Mouse (Mus musculus): ENCODE data around the gene Fancm. TPM values are rescaled to one million over a fixed set of nuclear protein-coding genes. Genes with fewer than 3 reads are reported as not detected.
"Not testable (repeated sequence)": the region's sequence is repeated elsewhere in the genome, so short reads cannot be mapped to it uniquely, and the experiment has no call there.

Fancm gene
- polyA plus RNA-seq, 1 experiment from 2014 or later = 6.7 TPM

DNA sequence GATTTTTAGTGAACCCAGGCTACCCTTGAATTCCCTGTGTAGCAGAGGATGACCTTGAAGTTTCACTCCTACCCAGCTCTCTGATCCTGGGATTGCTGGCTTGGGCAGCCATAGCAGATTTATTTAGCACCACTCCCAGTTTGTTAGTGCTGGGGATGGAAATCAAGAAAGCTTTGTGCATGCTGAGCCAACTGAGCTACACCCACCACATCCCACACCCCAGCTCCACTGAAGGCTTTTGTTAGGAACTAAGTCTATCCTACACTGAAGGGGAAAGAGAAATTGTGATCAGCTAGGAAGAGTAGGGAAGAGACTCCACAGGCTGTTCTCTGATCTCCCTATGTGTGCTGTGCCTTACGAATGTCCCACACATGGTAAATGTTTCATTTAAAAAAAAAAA is 37.4 kb downstream of the Fancm start:
- Histone ChIP-seq H3K4me1 (ENCODE audit: control insufficient read depth, insufficient read depth, low read depth, low read length) (no peaks in the 10 kb centered on the region), H3K27ac (ENCODE audit: low read depth, low read length) (no peak overlapping the region), H3K4me2 (ENCODE audit: low read length) (no peak overlapping the region), H3K27me3 (replicated peaks; ENCODE audit: control insufficient read depth, insufficient read depth, low read length) (no peaks in the 10 kb centered on the region), H3K9ac (ENCODE audit: low read depth, low read length) (no peak overlapping the region), H3K36me3 (ENCODE audit: control insufficient read depth, insufficient read depth, low read length) (peaks cover 6% of the 10 kb centered on the region; the same call in 1 of the 2 replicates), H3K4me3 (ENCODE audit: low read length) (no peak overlapping the region), H3K9me3 (ENCODE audit: control insufficient read depth, low read length) (no peaks in the 10 kb centered on the region)
- no peak for ATAC-seq
- WGBS = 95% methylated on average over 1 of the region's 1 CpGs

DNA sequence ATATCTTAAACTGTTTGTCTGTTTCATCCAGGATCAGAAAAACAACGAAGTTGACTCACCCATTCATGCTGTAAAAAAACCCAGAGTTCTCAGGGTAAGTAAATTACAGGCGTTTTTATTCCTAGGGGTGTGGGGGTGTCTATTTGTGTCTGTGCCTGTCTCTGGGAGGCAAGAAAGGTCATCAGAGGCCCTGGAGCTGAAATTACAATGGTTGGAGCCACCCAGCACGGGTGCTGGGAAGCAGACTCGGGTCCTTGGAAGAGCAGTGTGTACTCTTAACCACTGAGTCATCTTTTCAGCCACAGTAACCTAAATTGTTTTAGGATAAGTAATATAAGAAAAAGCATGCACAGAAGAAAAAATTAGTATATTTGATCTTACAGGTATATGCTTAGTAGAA is 38.5 kb downstream of the Fancm start:
- Histone ChIP-seq H3K27me3 (replicated peaks; ENCODE audit: control insufficient read depth, insufficient read depth, low read length) (no peaks in the 10 kb centered on the region), H3K9ac (ENCODE audit: low read depth, low read length) (no peak overlapping the region), H3K27ac (ENCODE audit: low read depth, low read length) (no peak overlapping the region), H3K4me2 (ENCODE audit: low read length) (no peak overlapping the region), H3K4me3 (ENCODE audit: low read length) (no peak overlapping the region), H3K36me3 (ENCODE audit: control insufficient read depth, insufficient read depth, low read length) (peaks cover 7% of the 10 kb centered on the region; the same call in 1 of the 2 replicates), H3K4me1 (ENCODE audit: control insufficient read depth, insufficient read depth, low read depth, low read length) (no peaks in the 10 kb centered on the region), H3K9me3 (ENCODE audit: control insufficient read depth, low read length) (no peaks in the 10 kb centered on the region)
- ATAC-seq = no peak
- WGBS = 94% methylated on average over 4 of the region's 4 CpGs

DNA sequence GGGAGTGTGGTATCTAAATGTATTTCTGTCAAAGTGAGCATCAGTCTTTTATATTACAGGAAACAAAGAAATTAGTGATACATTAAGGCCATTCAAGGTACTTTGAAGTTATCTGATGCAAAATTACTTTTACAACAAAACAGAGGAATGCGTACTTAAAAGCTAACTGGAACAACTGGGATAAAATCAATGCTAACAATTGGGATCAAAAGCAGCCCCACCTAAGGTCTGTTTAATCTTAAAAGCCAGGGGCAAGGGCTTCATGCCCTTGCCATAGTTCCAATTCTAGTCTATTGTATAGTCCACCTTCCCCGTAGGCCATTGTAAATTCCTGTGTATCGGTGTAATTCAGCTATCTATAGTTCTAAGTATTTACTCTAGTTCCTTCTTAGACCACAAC is 39.6 kb downstream of the Fancm start:
- H3K36me3 ChIP-seq (ENCODE audit: control insufficient read depth, insufficient read depth, low read length) = peaks cover 12% of the 10 kb centered on the region; the same call in 1 of the 2 replicates
- H3K27ac ChIP-seq (ENCODE audit: low read depth, low read length); ATAC-seq; H3K9ac ChIP-seq (ENCODE audit: low read depth, low read length); H3K9me3 ChIP-seq (ENCODE audit: control insufficient read depth, low read length); H3K27me3 ChIP-seq (replicated peaks; ENCODE audit: control insufficient read depth, insufficient read depth, low read length); H3K4me2 ChIP-seq (ENCODE audit: low read length); H3K4me1 ChIP-seq (ENCODE audit: control insufficient read depth, insufficient read depth, low read depth, low read length); H3K4me3 ChIP-seq (ENCODE audit: low read length): not testable (repeated sequence)
- WGBS = 97% methylated on average over 3 of the region's 3 CpGs

DNA sequence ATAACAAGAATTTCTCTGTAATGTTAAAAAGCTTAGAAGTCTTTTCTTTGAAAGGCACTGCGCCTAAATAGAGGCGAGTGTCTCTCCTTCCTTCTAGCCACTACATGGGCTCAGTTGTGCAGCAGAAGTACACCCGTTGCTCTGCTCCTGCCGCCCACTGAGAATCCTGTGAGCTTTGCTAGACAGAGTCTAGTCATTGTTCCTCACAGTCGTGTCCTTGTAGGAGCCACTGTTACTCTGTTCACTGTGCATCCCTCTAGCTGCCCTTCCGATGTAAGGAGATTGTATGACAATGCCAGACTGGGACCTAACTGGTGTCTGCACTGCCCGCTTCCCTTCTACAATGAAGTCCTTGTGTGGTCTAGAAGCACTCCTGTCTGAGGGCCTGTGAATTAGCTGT is 43.6 kb downstream of the Fancm start:
- no peak overlapping the region for H3K27ac ChIP-seq (ENCODE audit: low read depth, low read length)
- H3K27me3 ChIP-seq (replicated peaks; ENCODE audit: control insufficient read depth, insufficient read depth, low read length) = no peaks in the 10 kb centered on the region
- no peak for ATAC-seq
- H3K9me3 ChIP-seq (ENCODE audit: control insufficient read depth, low read length) = no peaks in the 10 kb centered on the region
- H3K4me1 ChIP-seq (ENCODE audit: control insufficient read depth, insufficient read depth, low read depth, low read length) = no peaks in the 10 kb centered on the region
- H3K9ac ChIP-seq (ENCODE audit: low read depth, low read length) = no peak overlapping the region
- H3K36me3 ChIP-seq (ENCODE audit: control insufficient read depth, insufficient read depth, low read length) = peaks cover 27% of the 10 kb centered on the region
- H3K4me2 ChIP-seq (ENCODE audit: low read length) = no peak overlapping the region
- H3K4me3 ChIP-seq (ENCODE audit: low read length) = no peak overlapping the region
- 83% methylated on average over 7 of the region's 7 CpGs for WGBS

DNA sequence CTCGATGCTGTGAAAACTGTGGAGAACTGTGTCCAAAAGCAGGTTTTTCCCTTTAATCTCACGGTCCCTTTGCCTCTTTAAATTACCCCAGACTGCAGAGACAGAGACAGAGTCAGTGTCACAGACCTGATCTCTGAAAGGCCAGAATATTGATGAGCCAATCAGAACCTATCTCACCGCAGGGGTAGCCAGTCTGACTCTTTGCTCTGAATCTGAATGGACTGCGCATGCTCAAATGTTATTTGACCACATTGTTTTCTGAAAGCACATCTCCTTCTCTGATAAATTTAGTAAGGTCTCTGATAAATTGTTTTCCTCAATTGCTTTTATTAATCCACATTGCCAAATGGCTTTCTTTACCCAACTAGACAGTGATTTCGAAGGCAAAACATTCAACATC is 44.0 kb downstream of the Fancm start:
- ATAC-seq = no peak
- Histone ChIP-seq H3K9me3 (ENCODE audit: control insufficient read depth, low read length) (no peaks in the 10 kb centered on the region), H3K9ac (ENCODE audit: low read depth, low read length) (no peak overlapping the region), H3K36me3 (ENCODE audit: control insufficient read depth, insufficient read depth, low read length) (peaks cover 27% of the 10 kb centered on the region), H3K4me2 (ENCODE audit: low read length) (no peak overlapping the region), H3K27ac (ENCODE audit: low read depth, low read length) (no peak overlapping the region), H3K27me3 (replicated peaks; ENCODE audit: control insufficient read depth, insufficient read depth, low read length) (no peaks in the 10 kb centered on the region), H3K4me1 (ENCODE audit: control insufficient read depth, insufficient read depth, low read depth, low read length) (no peaks in the 10 kb centered on the region), H3K4me3 (ENCODE audit: low read length) (no peak overlapping the region)
- WGBS = 92% methylated on average over 5 of the region's 5 CpGs

DNA sequence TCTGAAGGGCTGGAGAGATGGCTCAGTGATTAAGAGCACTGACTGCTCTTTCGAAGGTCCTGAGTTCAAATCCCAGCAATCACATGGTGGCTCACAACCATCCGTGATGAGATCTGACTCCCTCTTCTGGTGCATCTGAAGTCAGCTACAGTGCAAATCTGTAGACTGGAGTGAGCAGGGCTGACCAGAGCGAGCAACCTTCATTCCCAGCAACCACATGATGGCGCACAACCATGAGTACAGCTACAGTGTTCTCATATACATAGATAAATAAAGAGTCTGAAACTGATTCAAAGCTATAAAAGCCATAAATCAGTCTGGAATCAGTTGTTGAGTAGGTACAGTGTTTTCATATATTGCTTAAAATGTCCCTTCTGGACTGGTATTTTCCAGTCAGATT is 60.7 kb downstream of the Fancm start:
- H3K4me1 ChIP-seq (ENCODE audit: control insufficient read depth, insufficient read depth, low read depth, low read length); H3K27me3 ChIP-seq (replicated peaks; ENCODE audit: control insufficient read depth, insufficient read depth, low read length); H3K36me3 ChIP-seq (ENCODE audit: control insufficient read depth, insufficient read depth, low read length); H3K9me3 ChIP-seq (ENCODE audit: control insufficient read depth, low read length); H3K4me2 ChIP-seq (ENCODE audit: low read length); H3K9ac ChIP-seq (ENCODE audit: low read depth, low read length); H3K27ac ChIP-seq (ENCODE audit: low read depth, low read length); ATAC-seq; H3K4me3 ChIP-seq (ENCODE audit: low read length): not testable (repeated sequence)
- WGBS = 93% methylated on average over 4 of the region's 4 CpGs

DNA sequence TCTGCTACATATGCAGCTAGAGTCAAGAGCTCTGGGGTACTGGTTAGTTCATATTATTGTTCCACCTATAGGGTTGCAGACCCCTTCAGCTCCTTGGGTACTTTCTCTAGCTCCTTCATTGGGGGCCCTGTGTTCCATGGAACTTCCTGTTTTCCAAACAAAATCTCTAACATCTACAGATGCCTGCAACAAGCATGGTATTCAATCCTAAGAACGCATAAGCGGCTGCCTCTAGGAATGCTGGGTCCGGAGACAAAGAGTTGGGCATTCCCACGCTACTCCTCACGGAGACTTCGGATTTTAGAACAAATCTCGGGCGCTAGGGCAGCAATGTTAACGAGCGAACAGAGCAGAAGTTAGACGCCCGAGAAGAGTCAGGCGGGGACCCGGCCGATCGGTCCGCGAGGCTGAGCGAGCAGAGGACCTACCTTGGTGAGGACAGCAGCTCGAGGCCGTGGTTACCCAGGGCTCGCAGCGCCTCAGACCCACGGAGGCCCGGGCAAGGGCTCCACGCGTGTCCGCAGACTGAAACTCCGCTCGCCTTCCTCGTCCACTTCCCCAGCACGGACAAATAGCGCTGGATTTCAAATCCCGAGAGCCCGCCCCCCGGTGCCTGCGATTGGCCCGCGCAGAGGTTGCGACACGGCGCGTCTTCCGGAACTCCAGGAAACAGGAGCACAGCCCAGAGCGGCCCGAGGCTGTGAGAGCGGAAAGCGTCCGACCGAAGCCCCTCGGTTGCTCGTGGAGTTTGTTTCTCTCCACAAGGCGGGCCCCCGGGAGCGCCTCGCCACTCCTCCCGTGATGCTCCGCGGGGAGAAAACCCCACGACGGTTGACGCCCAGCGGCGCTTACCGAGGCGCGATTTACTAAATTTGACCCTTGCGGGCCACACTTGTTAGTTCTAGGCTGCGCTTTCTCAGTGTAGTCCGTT is 96.9 kb downstream of the Fancm start, which contains the start of gene Mis18bp1:
Gene Mis18bp1, minus strand, starts transcription at position 584 of the 931 bp plus-strand sequence.
- no peaks in the 10 kb centered on the region for H3K4me1 ChIP-seq (ENCODE audit: control insufficient read depth, insufficient read depth, low read depth, low read length)
- H3K4me2 ChIP-seq (ENCODE audit: low read length) = peak within 1 kb of the TSS; percentile 89
- no peaks in the 10 kb centered on the region for H3K9me3 ChIP-seq (ENCODE audit: control insufficient read depth, low read length)
- H3K27ac ChIP-seq (ENCODE audit: low read depth, low read length) = peak within 1 kb of the TSS; percentile 93
- H3K27me3 ChIP-seq (replicated peaks; ENCODE audit: control insufficient read depth, insufficient read depth, low read length) = no peaks in the 10 kb centered on the region
- no peaks in the 10 kb centered on the region for H3K36me3 ChIP-seq (ENCODE audit: control insufficient read depth, insufficient read depth, low read length)
- peak; percentile 99 for ATAC-seq
- peak within 1 kb of the TSS; percentile 72 for H3K9ac ChIP-seq (ENCODE audit: low read depth, low read length)
- WGBS = under 1% methylated on average over 66 of the region's 70 CpGs
- H3K4me3 ChIP-seq (ENCODE audit: low read length) = peak within 1 kb of the TSS; percentile 82

DNA sequence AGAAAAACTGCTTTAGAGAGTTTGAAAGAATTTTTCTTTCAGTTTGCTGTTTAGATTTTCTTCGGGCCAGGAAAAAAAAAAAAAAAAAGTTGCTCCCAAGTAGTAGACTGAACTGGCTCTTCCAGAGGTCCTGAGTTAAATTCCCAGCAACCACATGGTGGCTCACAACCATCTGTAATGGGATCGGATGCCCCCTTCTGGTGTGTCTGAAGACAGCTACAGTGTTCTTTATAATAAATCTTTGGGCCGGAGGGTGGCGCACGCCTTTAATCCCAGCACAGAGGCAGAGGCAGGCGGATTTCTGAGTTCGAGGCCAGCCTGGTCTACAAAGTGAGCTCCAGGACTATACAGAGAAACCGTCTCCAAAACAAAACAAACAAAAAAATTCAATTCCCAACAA is 97.6 kb downstream of the Fancm start:
- H3K9me3 ChIP-seq (ENCODE audit: control insufficient read depth, low read length); H3K4me1 ChIP-seq (ENCODE audit: control insufficient read depth, insufficient read depth, low read depth, low read length); H3K27me3 ChIP-seq (replicated peaks; ENCODE audit: control insufficient read depth, insufficient read depth, low read length); H3K9ac ChIP-seq (ENCODE audit: low read depth, low read length); H3K36me3 ChIP-seq (ENCODE audit: control insufficient read depth, insufficient read depth, low read length): not testable (repeated sequence)
- Histone ChIP-seq H3K4me2 (ENCODE audit: low read length) (peak overlapping the region; percentile 89), H3K27ac (ENCODE audit: low read depth, low read length) (peak overlapping the region; percentile 93), H3K4me3 (ENCODE audit: low read length) (peak overlapping the region; percentile 82)
- ATAC-seq = peak; percentile 57
- 28% methylated on average over 8 of the region's 8 CpGs for WGBS

DNA sequence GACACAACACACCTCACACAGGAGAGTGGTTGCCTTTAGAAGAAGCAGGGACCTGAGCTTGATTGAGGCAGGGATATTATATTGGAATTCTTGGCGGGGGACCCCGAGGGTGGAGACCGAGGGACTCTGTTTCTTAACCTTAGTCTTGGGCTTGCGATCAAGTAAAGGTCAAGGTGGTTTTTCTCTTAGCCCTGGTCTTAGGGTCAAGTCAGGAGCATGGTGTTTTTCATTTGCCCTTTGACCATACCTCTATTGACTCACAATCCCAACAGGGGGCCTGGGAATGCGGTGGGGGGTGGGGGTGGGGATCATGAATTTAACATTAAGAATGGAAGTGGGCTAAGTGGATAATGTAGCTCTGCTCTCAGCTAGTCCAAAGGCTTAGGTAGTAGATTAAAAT is 98.3 kb downstream of the Fancm start:
- H3K4me2 ChIP-seq (ENCODE audit: low read length) = no peak overlapping the region
- WGBS = 89% methylated on average over 5 of the region's 5 CpGs
- H3K4me3 ChIP-seq (ENCODE audit: low read length) = no peak overlapping the region
- H3K9me3 ChIP-seq (ENCODE audit: control insufficient read depth, low read length) = no peaks in the 10 kb centered on the region
- H3K36me3 ChIP-seq (ENCODE audit: control insufficient read depth, insufficient read depth, low read length) = no peaks in the 10 kb centered on the region
- no peaks in the 10 kb centered on the region for H3K27me3 ChIP-seq (replicated peaks; ENCODE audit: control insufficient read depth, insufficient read depth, low read length)
- no peak for ATAC-seq
- H3K9ac ChIP-seq (ENCODE audit: low read depth, low read length) = no peak overlapping the region
- H3K4me1 ChIP-seq (ENCODE audit: control insufficient read depth, insufficient read depth, low read depth, low read length) = no peaks in the 10 kb centered on the region
- H3K27ac ChIP-seq (ENCODE audit: low read depth, low read length) = no peak overlapping the region
